Mouse (Mus musculus) CH12.LX (cell line): ENCODE results near the gene Gfm2. TPM values are rescaled to one million over a fixed set of nuclear protein-coding genes. Genes with fewer than 3 reads are reported as not detected.

Experiments used
- DNase-seq: peaks from one replicate; pipeline ENCODE4 v3.0.0-alpha.2; 2013; ENCODE audit errors: extremely low read depth
- H3K27ac ChIP-seq: 2 replicates; pipeline ENCODE4 v1.5.1; 2012; ENCODE audit warnings: low read depth, mild to moderate bottlenecking, control low read depth, moderate library complexity; ENCODE audit not compliant: insufficient read depth
- H3K27me3 ChIP-seq: replicated peaks from 2 replicates; pipeline ENCODE3; 2012; ENCODE audit warnings: inconsistent platforms
- H3K36me3 ChIP-seq, 2 experiments: replicated peaks in 1 of 2; 2 replicates each; pipeline versions ENCODE3 to v1.6.1; 2012; ENCODE audit warnings: inconsistent platforms in 1 of 2, low read length in 1 of 2, mild to moderate bottlenecking in 1 of 2, mixed read lengths in 1 of 2, moderate library complexity in 1 of 2; ENCODE audit not compliant: control insufficient read depth in 1 of 2, insufficient read depth in 1 of 2
- H3K4me1 ChIP-seq, 2 experiments: 2 replicates each; pipeline ENCODE4 v1.6.1; 2012; ENCODE audit warnings: inconsistent platforms in 1 of 2, moderate library complexity in 1 of 2; ENCODE audit not compliant: insufficient read depth in 2 of 2, control insufficient read depth in 1 of 2
- H3K4me2 ChIP-seq: 2 replicates; pipeline ENCODE4 v1.6.1; 2012; ENCODE audit warnings: low read depth, mild to moderate bottlenecking, control low read depth; ENCODE audit not compliant: poor library complexity, insufficient read depth, severe bottlenecking
- H3K4me3 ChIP-seq, 3 experiments: fragments of 150-350 bp in 1 of 3; sonication (generic) in 1 of 3; replicated peaks in 1 of 3; 2 replicates each; pipeline versions ENCODE3 to v1.5.1; 2011 to 2012; ENCODE audit warnings: low read depth in 2 of 3, low read length in 2 of 3, mild to moderate bottlenecking in 2 of 3, moderate library complexity in 2 of 3, control low read depth in 1 of 3, improper control_type of control experiment in 1 of 3, inconsistent platforms in 1 of 3, mixed read lengths in 1 of 3; ENCODE audit not compliant: poor library complexity in 1 of 3
- H3K79me2 ChIP-seq: replicated peaks from 2 replicates; pipeline ENCODE4 v1.6.1; 2012; ENCODE audit warnings: mild to moderate bottlenecking, moderate library complexity; ENCODE audit not compliant: control insufficient read depth, poor library complexity, insufficient read depth, severe bottlenecking; ENCODE audit errors: extremely low read depth
- H3K9ac ChIP-seq: 2 replicates; pipeline ENCODE4 v1.6.1; 2012; ENCODE audit warnings: low read depth, mild to moderate bottlenecking, control low read depth, moderate library complexity; ENCODE audit not compliant: insufficient read depth
- H3K9me3 ChIP-seq: replicated peaks from 2 replicates; pipeline ENCODE3; 2012; ENCODE audit warnings: low read length, inconsistent platforms, mixed read lengths
- CHD1 ChIP-seq: IDR thresholded peaks from 2 replicates; pipeline ENCODE4 v1.6.1; 2012; ENCODE audit warnings: low read depth, low read length, improper control_type of control experiment, inconsistent platforms
- CHD2 ChIP-seq: IDR thresholded peaks from 2 replicates; pipeline ENCODE4 v1.6.1; 2011; ENCODE audit warnings: low read length, improper control_type of control experiment
- CTCF ChIP-seq, 2 experiments: IDR thresholded peaks in 1 of 2; conservative IDR thresholded peaks in 1 of 2; 2 replicates each; pipeline ENCODE4 v1.5.1; 2011 to 2012; ENCODE audit warnings: low read depth in 2 of 2, low read length in 2 of 2, improper control_type of control experiment in 1 of 2, inconsistent platforms in 1 of 2, mild to moderate bottlenecking in 1 of 2, moderate library complexity in 1 of 2
- E2F4 ChIP-seq: IDR thresholded peaks from 2 replicates; pipeline ENCODE4 v1.6.1; 2011; ENCODE audit warnings: low read depth, low read length, improper control_type of control experiment; ENCODE audit not compliant: insufficient replicate concordance
- ELF1 ChIP-seq: IDR thresholded peaks from 2 replicates; pipeline ENCODE4 v1.6.1; 2014; ENCODE audit warnings: low read depth, mild to moderate bottlenecking, inconsistent platforms, low read length, improper control_type of control experiment
- ETS1 ChIP-seq: conservative IDR thresholded peaks from 2 replicates; pipeline ENCODE4 v1.6.1; 2012; ENCODE audit warnings: low read depth, mild to moderate bottlenecking, inconsistent platforms, low read length, improper control_type of control experiment, moderate library complexity
- GABPA ChIP-seq: IDR thresholded peaks from 2 replicates; pipeline ENCODE4 v1.6.1; 2012; ENCODE audit warnings: low read depth, low read length, improper control_type of control experiment, inconsistent platforms; ENCODE audit not compliant: insufficient replicate concordance
- HCFC1 ChIP-seq: IDR thresholded peaks from 2 replicates; pipeline ENCODE4 v1.6.1; 2012; ENCODE audit warnings: low read depth, mild to moderate bottlenecking, inconsistent platforms, low read length, improper control_type of control experiment
- IRF4 ChIP-seq: IDR thresholded peaks from 2 replicates; pipeline ENCODE4 v1.6.1; 2014; ENCODE audit warnings: low read depth, mild to moderate bottlenecking, inconsistent platforms, low read length, improper control_type of control experiment
- JUN ChIP-seq: IDR thresholded peaks from 2 replicates; pipeline ENCODE4 v1.6.1; 2011; ENCODE audit warnings: low read depth, mild to moderate bottlenecking, low read length, improper control_type of control experiment, moderate library complexity; ENCODE audit not compliant: insufficient read depth
- JUND ChIP-seq: conservative IDR thresholded peaks from 2 replicates; pipeline ENCODE4 v1.6.1; 2011; ENCODE audit warnings: low read depth, low read length, improper control_type of control experiment
- MAFK ChIP-seq: IDR thresholded peaks from 2 replicates; pipeline ENCODE4 v1.6.1; 2011; ENCODE audit warnings: low read length, improper control_type of control experiment; ENCODE audit not compliant: insufficient replicate concordance
- MAX ChIP-seq: IDR thresholded peaks from 2 replicates; pipeline ENCODE4 v1.6.1; 2011; ENCODE audit warnings: low read length, improper control_type of control experiment
- MAZ ChIP-seq: IDR thresholded peaks from 2 replicates; pipeline ENCODE4 v1.6.1; 2012; ENCODE audit warnings: low read depth, mild to moderate bottlenecking, inconsistent platforms, low read length, improper control_type of control experiment, moderate library complexity
- MEF2A ChIP-seq: IDR thresholded peaks from 2 replicates; pipeline ENCODE4 v1.6.1; 2014; ENCODE audit warnings: low read depth, mild to moderate bottlenecking, inconsistent platforms, low read length, improper control_type of control experiment, borderline replicate concordance
- MXI1 ChIP-seq: IDR thresholded peaks from 2 replicates; pipeline ENCODE4 v1.6.1; 2011; ENCODE audit warnings: mild to moderate bottlenecking, low read depth, low read length, improper control_type of control experiment
- MYC ChIP-seq: IDR thresholded peaks from 2 replicates; pipeline ENCODE4 v1.6.1; 2011; ENCODE audit warnings: low read depth, mild to moderate bottlenecking, improper control_type of control experiment, low read length
- NELFE ChIP-seq: IDR thresholded peaks from 2 replicates; pipeline ENCODE4 v1.6.1; 2011; ENCODE audit warnings: low read depth, low read length, improper control_type of control experiment
- NRF1 ChIP-seq: IDR thresholded peaks from 2 replicates; pipeline ENCODE4 v1.6.1; 2014; ENCODE audit warnings: low read depth, mild to moderate bottlenecking, inconsistent platforms, low read length, improper control_type of control experiment, moderate library complexity
- PAX5 ChIP-seq: IDR thresholded peaks from 2 replicates; pipeline ENCODE4 v1.6.1; 2012; ENCODE audit warnings: low read length, inconsistent platforms, mixed read lengths
- POLR2A ChIP-seq: IDR thresholded peaks from 2 replicates; pipeline ENCODE4 v1.6.1; 2011; ENCODE audit warnings: low read depth, mild to moderate bottlenecking, improper control_type of control experiment, low read length
- POLR2AphosphoS2 ChIP-seq: IDR thresholded peaks from 2 replicates; pipeline ENCODE4 v1.6.1; 2011; ENCODE audit warnings: low read depth, low read length, improper control_type of control experiment
- RAD21 ChIP-seq: IDR thresholded peaks from 2 replicates; pipeline ENCODE4 v1.6.1; 2011; ENCODE audit warnings: low read depth, mild to moderate bottlenecking, low read length, improper control_type of control experiment, moderate library complexity
- RCOR1 ChIP-seq: conservative IDR thresholded peaks from 2 replicates; pipeline ENCODE4 v1.6.1; 2012; ENCODE audit warnings: low read depth, mild to moderate bottlenecking, inconsistent platforms, low read length, improper control_type of control experiment
- SIN3A ChIP-seq: IDR thresholded peaks from 2 replicates; pipeline ENCODE4 v1.6.1; 2012; ENCODE audit warnings: low read length, improper control_type of control experiment, inconsistent platforms
- SMC3 ChIP-seq: IDR thresholded peaks from 2 replicates; pipeline ENCODE4 v1.6.1; 2011; ENCODE audit warnings: low read depth, low read length, improper control_type of control experiment
- TBP ChIP-seq: conservative IDR thresholded peaks from 2 replicates; pipeline ENCODE4 v1.6.1; 2011; ENCODE audit warnings: low read depth, low read length, improper control_type of control experiment
- UBTF ChIP-seq: IDR thresholded peaks from 2 replicates; pipeline ENCODE4 v1.6.1; 2012; ENCODE audit warnings: low read depth, mild to moderate bottlenecking, inconsistent platforms, low read length, improper control_type of control experiment, moderate library complexity
- USF1 ChIP-seq: IDR thresholded peaks from 2 replicates; pipeline ENCODE4 v1.6.1; 2014; ENCODE audit warnings: low read depth, mild to moderate bottlenecking, inconsistent platforms, low read length, improper control_type of control experiment
- ZC3H11A ChIP-seq: IDR thresholded peaks from 2 replicates; pipeline ENCODE4 v1.6.1; 2012; ENCODE audit warnings: low read depth, mild to moderate bottlenecking, inconsistent platforms, low read length, improper control_type of control experiment
- ZMIZ1 ChIP-seq: IDR thresholded peaks from 2 replicates; pipeline ENCODE4 v1.6.1; 2012; ENCODE audit warnings: low read depth, mild to moderate bottlenecking, inconsistent platforms, low read length, improper control_type of control experiment
- ZNF384 ChIP-seq: IDR thresholded peaks from 2 replicates; pipeline ENCODE4 v1.6.1; 2012; ENCODE audit warnings: low read depth, low read length, improper control_type of control experiment, inconsistent platforms
- dilution Hi-C: fragments of 300-500 bp; cut with MboI; formaldehyde crosslinking; loops from 2 replicates; pipeline ENCODE4 v1.14.3; 2020; ENCODE audit warnings: low sequenced_read_pairs; ENCODE audit not compliant: extremely low pct_unique_long_range_greater_than_20kb, extremely low pct_ligation_motif_present
- in situ Hi-C: fragments of 300-500 bp; cut with MboI; formaldehyde crosslinking; loops from 3 replicates; pipeline ENCODE4 v1.14.3; 2019; ENCODE audit warnings: low sequenced_read_pairs, low pct_ligation_motif_present, low pct_unique_long_range_greater_than_20kb, mixed read lengths
- polyA plus RNA-seq: library from polyadenylated mRNA; unstranded; fragments of >175 nt; gene quantifications from 2 replicates; pipeline ENCODE4 v1.2.1, GENCODE M21; 2012; ENCODE audit warnings: low read depth; ENCODE audit not compliant: insufficient read length
- total RNA-seq, 2 experiments: library from RNA; depleted of rRNA; stranded (reverse); fragments of 300-350 nt in 1 of 2; fragments of >200 nt in 1 of 2; gene quantifications; 2 replicates each; pipeline ENCODE4 v1.2.3; 2012 to 2014

Gene Gfm2
- total and polyA plus RNA-seq, 3 experiments: 35.5 to 38.0 (median 37.4) TPM

DNA sequence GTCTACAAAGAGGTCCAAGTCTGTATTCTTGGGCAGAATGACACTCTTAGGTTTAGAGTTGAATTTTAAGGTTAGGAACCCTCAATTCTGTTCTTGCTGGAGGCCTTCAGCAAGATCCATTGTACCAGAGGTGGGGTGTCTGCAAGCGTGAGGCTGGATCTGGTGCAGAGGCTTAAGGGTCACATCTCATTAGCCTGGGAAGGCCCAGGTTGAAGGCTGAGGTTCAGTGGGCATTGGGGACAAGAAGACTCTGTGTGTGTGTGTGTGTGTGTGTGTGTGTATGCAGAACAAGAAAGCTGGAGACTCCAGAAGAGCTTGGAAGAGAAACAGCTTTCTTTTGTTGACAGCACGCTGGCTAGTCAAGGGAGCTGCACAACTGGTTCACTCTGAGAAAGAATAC, 68.3 kb downstream of the Gfm2 start:
- in situ Hi-C loops (no loop called here), dilution Hi-C loops (no loop called here)
- no peaks in the 10 kb centered on the region for H3K36me3 ChIP-seq
- H3K79me2 ChIP-seq: no peaks in the 10 kb centered on the region
- peaks cover 2% of the 10 kb centered on the region for H3K9me3 ChIP-seq
- H3K27me3 ChIP-seq: no peaks in the 10 kb centered on the region
- H3K4me2 ChIP-seq: peak overlapping the region; percentile 44; the same call in 1 of the 2 replicates
- H3K4me3 ChIP-seq: no peak overlapping the region
- TF ChIP-seq POLR2AphosphoS2 (no peak), ZNF384 (no peak), CTCF (conservative IDR thresholded peaks at IDR 0.05 in 1 of 2, IDR thresholded peaks at IDR 0.05 in 1 of 2; ENCODE audit: low read depth in 2 of 2, low read length in 2 of 2) (no peak), NRF1 (no peak), IRF4 (no peak), MXI1 (no peak), JUN (no peak), UBTF (no peak), CHD1 (no peak), JUND (no peak), ZMIZ1 (no peak), NELFE (no peak), TBP (no peak), MAZ (no peak), MYC (no peak), GABPA (no peak), SIN3A (no peak), RAD21 (no peak), USF1 (no peak), SMC3 (no peak)
- H3K9ac ChIP-seq: 0 out of 2 replicates have a peak overlapping the region, but pooled peaks have one; percentile 15
- DNase-seq: no peak
- peaks cover 0 to 38% of the 10 kb centered on the region in 2 experiments; a peak in 2 of 4 replicates for H3K4me1 ChIP-seq
- H3K27ac ChIP-seq: no peak overlapping the region

- Histone ChIP-seq H3K79me2 (no peaks in the 10 kb centered on the region), H3K9me3 (peaks cover 2% of the 10 kb centered on the region), H3K4me2 (no peak overlapping the region), H3K27ac (no peak overlapping the region), H3K27me3 (no peaks in the 10 kb centered on the region), H3K9ac (no peak overlapping the region), H3K4me3 (no peak overlapping the region), H3K36me3 (no peaks in the 10 kb centered on the region), H3K4me1 (peaks cover 0 to 38% of the 10 kb centered on the region in 2 experiments; a peak in 2 of 4 replicates)
- no peak for DNase-seq
- no peak for TF ChIP-seq SIN3A
- TF ChIP-seq ZNF384: no peak
- TF ChIP-seq MAX: no peak
- no peak for TF ChIP-seq ETS1
- TF ChIP-seq TBP: no peak
- no peak for TF ChIP-seq POLR2A
- TF ChIP-seq PAX5: no peak
- TF ChIP-seq NELFE: no peak
- no peak for TF ChIP-seq ZC3H11A
- TF ChIP-seq RCOR1: no peak
- no peak for TF ChIP-seq MEF2A
- no peak for TF ChIP-seq ELF1
- TF ChIP-seq ZMIZ1: no peak
- TF ChIP-seq UBTF: no peak
- TF ChIP-seq IRF4: no peak
- TF ChIP-seq MAFK: no peak
- TF ChIP-seq CHD2: no peak
- TF ChIP-seq HCFC1: no peak
- no peak for TF ChIP-seq CTCF (conservative IDR thresholded peaks at IDR 0.05 in 1 of 2, IDR thresholded peaks at IDR 0.05 in 1 of 2; ENCODE audit: low read depth in 2 of 2, low read length in 2 of 2)
- TF ChIP-seq E2F4: no peak
- dilution Hi-C loops (no loop called here), in situ Hi-C loops (no loop called here)
Observed at GRCm38 (mm10) chr13:97207472-97208111, 69.9 kb downstream of the Gfm2 start.
